Mouse (Mus musculus) mouse trophoblast stem cell (cell line): Measurements from ENCODE around the gene Tomm34.

Source experiments
- in situ Hi-C, 2 experiments: fragments of 300-500 bp; cut with MseI, MboI; formaldehyde crosslinking; loops; 2 replicates in 1 of 2; 3 replicates in 1 of 2; pipeline ENCODE4 v1.15.1; 2025

Tomm34 gene

DNA sequence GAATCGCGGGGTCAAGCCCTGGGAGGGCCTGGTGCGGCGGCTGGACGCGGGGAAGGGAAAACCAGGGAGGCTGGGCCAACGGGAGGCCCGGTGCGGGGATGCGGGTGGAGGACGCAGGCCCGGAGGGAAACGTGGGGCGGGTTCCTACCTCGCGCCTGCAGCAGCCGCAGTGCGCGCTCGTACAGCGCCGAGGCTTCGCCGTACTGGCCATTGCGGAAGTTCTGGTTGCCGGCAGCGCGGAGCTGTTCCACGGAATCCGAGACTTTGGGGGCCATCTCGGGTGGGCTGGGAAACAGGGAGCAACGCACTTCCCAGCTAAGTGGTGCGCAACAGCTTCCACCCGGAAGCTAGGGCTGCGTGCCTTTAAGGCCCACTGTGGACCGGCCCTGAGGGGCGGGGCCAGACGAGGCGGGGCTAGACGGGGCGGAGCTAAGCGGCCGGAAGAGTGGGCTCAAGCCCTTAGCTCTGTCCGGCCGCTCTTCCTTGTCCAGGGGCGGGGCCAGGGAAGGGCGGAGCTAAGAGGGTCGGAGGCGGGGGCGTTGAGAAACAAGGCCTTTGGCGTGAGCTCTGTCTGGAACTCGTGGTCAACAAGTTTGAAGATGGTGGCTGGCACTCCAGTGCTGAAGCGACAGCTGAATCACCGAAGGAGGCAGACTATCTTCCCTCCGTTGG, at the start of gene Tomm34:
Gene Tomm34 (minus strand): TSS at position 405 of the 672 bp plus-strand sequence.
- in situ Hi-C loops, result no loop called here

DNA sequence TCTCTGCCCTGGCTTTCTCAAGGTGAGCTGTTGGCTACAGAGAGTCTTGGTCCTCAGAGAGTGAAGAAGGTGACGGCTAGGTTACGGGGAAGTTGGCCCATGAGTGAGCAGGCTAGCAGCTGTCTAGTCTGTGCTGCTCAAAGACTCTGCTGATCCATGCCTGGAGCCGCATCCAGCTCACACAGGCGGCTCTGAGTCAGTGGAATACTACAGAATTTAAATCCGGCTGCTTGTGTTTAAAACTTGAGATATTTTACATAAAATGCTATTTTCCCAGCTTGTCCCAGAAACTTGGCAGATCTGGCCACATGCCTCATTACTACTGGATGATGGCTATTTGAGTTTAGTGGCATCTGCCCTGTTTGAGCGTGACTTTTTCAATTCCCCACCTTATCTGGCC, 48.5 kb upstream of the Tomm34 start:
- in situ Hi-C loops, result loop anchor here in 1 of 2 experiments (10.0 kb wide), 1 partner anchor 235 kb away; no protein-coding TSS in a partner anchor

DNA sequence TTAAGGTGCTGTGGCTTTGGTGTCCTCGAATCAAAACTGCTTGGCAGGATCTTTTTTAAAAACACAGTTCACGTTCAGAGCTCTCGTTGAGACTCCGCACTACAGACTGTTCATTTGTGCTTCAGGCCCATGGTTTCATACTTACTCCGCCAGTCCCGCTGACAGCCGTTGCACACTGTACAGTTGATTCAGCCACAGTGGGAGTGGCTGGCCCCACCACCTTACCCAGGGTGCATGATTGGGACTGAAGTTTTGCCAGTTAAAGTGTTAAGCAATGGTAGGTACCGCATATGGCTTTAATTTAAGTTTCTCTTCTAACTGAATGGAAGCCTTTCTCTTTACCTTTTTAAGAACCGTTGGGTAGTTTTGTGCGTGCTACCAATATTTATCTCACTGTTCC, 44.6 kb upstream of the Tomm34 start:
- in situ Hi-C loops, result loop anchor here in 1 of 2 experiments (10.0 kb wide), 1 partner anchor 239 kb away; no protein-coding TSS in a partner anchor

DNA sequence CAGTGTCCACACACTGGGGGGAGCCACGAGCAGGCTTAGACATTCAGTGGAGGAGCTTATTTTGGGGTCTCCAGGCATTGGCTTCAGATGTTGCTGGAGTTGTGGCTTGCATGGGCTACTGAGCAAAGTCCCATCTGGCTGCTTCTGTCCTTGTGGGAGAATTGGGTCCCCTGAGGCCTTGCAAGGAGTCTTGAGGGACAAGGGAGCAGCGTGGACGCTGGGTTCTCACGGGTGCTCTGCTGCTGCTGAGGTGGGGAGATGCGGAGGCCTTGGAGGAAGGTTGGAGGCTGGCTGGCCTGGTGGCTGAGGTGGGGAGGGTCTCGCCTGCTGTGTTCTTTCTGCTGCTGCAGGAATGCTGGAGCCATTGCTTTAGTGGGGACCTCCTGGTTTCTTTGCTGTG, 43.1 kb upstream of the Tomm34 start:
- in situ Hi-C loops, result loop anchor here in 1 of 2 experiments (10.0 kb wide), 1 partner anchor 241 kb away; no protein-coding TSS in a partner anchor

DNA sequence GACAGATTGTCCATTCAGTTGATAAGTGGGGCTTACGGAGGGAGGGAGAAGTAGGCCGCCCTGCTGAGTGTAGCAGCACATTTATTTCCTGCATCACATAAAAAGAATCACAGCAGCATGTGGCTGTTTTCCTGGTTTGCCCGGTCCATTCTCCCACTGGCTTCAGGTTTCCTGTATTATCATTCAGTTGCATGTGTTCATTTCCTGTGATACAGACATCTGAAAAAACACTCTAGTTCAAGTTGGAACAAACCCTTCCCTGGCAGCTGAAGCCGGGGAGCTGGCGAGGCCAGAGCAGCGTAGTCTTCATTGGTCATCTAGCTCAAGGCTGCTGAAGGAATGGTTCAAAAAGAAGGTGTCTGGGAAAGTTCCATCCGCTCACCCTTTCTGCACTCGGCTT, 40.6 kb upstream of the Tomm34 start:
- in situ Hi-C loops, result loop anchor here in 1 of 2 experiments (10.0 kb wide), 1 partner anchor 243 kb away; no protein-coding TSS in a partner anchor

DNA sequence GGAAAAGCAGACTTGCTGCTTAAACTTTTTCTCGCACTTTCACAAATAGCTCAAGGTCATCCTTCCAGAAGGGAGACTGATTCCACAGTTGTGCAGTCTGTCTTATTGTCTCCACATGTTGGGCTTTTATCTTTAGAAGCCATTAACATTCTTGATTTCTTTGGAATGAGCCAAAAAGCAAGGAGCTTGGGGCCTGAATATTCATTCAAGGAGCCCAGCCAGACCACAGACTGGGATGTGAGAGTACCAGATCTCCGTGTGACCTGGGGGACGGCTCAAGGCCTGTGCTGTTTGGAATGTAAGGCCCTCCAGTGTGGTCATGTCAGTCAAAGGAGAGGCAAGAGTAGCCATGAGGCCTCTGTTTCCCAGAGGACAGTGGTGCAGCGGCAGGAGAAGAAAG, 37.5 kb upstream of the Tomm34 start:
- in situ Hi-C loops, result loop anchor here in 1 of 2 experiments (10.0 kb wide), 1 partner anchor 246 kb away; no protein-coding TSS in a partner anchor

DNA sequence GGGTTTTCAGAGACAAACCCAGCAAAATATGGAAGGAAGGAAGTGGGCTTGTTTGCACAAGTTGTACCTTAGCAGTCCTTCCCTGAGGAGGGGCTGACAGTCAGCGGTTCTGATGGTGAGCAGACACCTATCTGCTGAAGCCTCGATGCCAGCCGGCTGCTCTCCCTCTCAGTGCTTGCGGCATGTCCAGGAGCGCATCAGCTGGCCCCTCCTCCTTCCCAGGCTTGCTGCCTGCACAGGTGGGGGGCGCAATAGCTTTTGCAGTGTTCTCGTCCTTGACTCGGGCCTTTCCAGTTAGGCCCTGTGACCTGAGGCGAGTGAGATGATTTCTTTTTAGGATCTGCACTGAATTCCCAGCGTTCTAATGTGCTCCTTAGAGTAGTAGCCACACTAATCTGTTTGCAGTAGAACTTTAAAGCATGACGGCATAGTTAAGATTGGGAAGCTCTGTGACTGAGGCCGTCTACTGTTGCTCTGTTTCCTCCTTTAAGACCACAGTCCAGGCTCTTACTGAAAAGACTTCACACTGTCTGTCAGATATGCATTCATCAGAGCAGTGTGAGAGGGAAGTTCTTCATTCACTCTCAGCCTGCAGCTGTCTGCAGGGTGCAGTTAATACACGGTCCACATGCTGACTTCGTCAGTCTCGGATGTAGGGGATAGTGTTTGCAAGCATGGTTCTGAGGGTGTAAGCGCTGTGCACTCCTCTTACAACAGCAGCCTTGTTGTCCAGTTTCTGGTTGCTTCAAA, 36.3 kb upstream of the Tomm34 start:
- in situ Hi-C loops, result loop anchor here in 1 of 2 experiments (10.0 kb wide), 1 partner anchor 248 kb away; no protein-coding TSS in a partner anchor

DNA sequence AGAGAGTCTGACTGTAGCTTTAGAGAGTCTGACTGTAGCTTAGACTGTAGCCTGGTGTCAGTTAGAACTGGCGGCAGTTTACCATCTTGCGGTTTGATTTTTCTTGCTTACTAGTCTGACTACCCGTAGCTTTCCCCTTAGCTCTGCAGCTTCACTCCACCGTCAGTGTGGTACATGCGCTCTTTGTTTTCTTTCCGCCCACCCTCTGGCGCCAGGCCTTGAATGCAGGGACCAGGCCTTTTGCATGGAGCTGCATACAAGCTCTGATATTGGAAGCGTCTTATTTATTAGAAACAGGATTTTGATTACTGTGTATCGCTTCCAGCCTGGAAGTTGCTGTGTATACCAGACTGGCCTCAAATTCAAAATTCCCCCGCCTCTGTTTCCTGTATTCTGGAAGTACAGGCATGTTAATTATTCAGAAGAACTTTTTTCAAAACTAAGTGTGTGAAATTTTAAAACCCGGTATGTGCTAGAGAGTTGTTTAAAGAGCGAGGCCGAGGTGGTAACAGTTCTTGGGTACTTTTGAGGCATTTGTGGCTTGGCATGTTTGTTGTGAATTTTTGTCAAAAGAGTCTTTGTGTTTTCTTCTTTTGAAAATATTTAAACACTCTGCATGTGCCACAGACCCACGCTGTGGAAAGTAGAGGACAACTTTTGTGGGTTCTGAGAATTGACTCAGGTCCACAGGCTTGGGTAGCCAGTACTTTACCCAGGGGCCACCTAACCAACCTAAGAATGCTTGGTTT, 35.5 kb upstream of the Tomm34 start:
- in situ Hi-C loops, result loop anchor here in 1 of 2 experiments (10.0 kb wide), 1 partner anchor 248 kb away; no protein-coding TSS in a partner anchor

DNA sequence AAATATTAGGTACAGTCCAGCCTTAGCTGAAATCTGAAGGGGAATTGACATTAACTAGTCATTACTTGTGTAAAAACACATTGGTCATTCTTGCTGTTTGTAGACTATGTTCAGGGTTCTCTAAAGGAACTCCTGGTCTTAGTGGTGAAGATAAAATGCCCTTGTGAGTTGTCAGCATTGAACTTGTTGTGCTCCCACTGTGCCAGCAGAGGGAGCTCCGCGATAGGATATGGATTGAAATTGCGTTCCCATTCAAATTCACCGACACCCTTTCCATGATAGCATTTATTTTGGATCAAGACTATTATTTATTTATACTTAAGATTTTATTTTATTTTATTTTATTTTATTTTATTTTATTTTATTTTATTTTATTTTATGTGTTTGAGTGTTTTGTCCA, 32.5 kb upstream of the Tomm34 start:
- in situ Hi-C loops, result loop anchor here (5.0 to 10.0 kb wide), 2 partner anchors 74 to 251 kb away; no protein-coding TSS in a partner anchor

DNA sequence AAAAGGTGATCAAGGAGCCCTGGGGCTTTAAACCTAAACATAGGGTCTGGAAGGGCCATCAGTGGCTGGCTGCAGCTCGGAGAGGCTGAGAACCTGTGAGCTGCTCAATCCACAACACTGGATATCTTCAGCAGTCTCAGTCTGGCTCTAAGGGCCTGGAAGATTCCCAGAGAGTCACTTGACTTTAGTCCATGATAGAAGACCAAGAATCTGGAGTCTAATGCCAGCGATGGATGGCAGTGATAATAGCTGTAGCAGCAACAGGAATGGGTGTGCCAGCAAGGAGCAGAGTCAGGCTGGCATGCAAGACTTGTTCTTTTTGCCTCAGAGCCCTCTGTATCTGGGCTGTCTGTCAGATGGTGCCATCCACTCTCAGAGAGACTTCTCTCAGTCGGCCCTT, 31.4 kb upstream of the Tomm34 start:
- in situ Hi-C loops, result loop anchor here (5.0 to 10.0 kb wide), 2 partner anchors 75 to 252 kb away; no protein-coding TSS in a partner anchor

DNA sequence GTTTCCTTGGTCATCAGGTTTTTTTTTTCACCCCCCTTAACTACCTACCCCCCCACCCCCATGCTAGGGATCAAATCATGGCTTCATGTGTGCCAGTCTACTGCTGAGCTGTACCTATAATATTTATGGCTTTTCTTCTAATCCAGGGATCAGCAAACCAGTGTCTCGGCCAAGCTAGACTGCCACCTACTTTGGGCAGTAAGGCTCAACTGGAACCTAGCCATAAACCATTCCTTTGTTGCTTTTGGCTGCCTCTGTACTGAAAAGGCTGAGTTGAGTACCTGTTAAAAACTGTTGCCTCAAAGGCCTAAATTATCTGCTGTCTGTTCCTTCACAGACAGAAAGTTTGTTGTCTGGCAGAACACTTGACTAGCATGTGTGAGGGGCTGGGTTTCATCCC, 31.0 kb upstream of the Tomm34 start:
- in situ Hi-C loops, result loop anchor here (5.0 to 10.0 kb wide), 2 partner anchors 75 to 253 kb away; no protein-coding TSS in a partner anchor

DNA sequence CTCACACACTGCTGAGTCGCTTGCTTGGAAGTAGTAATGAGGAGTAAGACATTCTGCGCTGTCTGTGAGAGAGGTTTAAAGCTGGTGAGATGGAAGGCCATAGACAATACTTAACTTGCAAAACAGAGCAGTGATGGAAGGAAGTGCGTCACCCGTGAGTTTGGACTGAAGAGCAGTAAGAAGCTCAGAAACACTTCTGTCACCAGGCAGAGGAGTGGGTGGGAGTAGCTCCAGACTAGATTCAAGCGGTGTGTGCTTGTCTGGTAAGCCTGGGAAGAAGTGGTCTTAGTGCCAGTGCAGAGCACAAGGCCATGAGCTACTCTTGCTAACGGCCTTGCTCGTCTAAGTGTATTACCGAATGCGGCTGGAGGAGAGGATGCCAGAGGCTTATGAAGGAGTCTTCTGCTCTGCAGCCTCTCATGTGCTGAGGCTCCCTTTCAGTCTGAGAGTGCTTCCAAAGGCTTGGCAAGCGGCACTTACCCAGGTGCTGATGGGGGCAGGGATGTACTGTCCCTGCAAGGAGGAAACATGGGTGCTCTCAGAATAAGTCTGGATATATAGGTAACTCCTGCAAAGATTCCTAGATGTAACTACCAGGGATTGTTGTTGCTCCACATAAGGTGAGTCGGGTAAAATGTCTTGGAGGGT, 27.8 kb upstream of the Tomm34 start:
- in situ Hi-C loops, result no loop called here

DNA sequence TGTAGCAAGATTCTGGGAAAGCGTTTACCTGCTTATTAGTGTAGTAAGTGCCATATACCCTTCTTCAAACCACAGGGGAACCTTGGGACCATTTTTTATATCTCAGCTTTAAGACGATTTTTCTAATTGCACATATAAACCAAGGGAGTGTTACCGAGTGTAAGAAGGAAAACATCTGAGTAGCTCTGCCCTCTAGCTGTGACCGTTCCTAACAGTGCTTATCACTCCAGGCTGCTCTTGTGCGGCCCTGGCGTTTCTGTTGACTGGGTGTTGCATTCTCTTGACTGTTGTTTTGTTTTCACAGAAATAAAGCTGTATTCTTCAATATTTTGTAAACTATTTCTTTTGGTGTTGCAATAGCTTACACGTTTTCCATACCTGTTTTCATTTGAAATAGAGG, 23.2 kb upstream of the Tomm34 start:
- in situ Hi-C loops, result no loop called here

DNA sequence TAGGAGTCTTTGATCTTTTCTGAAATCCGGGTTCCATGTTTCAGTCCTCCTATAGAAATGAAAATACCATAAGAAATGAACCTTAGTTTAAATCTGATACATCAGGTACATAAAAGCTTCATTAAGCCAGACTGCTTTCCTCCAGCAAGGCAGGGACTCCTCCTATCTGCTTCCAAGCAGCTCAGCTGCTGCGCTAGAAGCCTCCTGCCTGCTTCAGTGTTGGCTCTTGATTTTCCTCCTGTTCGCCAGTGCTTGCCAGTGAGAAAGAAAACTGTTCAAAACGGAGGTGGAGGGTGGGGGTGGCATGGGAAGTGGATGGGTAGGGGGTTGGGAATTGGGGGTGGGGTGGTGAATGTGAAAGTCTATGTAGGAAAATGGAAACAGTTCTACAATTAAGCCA, 18.5 kb upstream of the Tomm34 start:
- in situ Hi-C loops, result no loop called here

DNA sequence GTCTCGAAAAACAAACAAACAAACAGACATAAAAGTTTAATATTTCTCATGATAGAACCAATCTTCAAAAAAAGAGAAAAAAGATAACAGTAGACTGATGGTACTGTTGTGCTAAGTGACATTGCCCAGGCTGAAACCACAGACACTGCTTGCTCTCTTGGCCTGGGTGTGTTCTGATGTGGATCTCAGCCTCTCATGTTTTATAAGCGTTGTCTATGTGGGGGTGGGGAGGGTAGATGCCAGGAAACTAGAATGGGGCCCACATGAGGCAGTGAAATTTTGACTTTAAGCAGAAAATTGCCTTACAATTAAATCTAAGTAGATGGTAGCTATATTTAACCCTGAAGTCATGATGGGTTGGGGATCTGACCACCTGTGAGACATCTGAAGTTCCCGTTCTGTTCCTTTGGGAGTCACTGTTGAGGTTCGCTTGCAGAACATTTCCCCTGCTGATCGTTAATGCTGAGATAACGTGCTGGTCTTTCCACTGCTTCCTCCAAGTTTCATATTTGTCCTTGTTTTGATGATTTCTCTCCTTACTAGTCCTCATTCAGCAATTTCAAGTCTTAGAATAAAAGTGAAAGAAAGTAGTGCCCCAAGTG, 16.5 kb upstream of the Tomm34 start:
- in situ Hi-C loops, result no loop called here

DNA sequence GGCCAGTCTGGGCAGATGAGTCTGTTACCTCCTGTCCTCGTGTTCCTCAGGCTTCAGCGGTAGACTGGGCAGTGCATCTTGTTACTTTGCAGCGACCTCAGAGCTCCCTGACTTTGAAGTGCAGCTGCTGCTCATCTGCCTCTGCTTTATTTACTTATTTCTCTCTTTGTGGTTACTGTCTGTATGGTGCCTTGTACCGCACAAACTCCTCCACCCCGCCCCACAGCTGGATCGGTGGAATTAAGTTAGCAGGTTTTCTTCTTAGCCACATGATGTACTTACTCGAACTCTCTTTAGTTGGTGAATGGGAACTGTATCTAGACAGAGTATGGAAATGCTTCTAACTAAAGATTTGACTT, 13.4 kb upstream of the Tomm34 start:
- in situ Hi-C loops, result no loop called here

DNA sequence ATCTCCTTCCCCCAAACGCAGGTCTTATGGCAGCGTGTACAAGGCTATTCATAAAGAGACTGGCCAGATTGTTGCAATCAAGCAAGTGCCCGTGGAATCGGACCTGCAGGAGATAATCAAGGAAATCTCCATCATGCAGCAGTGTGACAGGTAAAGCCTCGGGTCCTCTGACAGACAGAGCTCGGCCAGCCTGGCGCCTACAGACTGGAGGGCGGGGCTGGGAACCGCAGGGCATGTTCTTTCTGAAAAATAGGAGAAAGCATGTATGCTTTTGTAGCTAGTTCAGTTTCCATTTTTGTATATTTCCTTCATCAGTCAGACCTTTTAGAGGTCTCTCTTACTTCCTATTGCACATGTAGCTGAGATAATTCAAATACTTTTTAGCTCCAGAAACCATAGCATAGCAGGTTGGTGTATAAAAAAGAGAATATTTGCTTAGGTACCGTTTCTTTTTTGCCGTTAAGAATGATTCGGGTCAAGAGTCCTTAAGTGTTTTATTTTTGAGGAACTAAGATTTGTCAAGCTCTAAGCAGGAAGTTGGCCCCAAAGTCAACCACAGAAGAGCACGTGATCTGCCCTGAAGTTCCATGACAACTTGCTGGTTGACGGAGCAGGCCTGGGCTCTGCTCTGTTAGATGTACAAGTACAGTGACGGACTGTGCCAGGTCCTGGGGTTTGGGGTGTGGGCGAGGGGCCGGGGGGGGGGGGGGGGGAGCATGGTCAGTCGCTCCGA, 12.8 kb upstream of the Tomm34 start:
- in situ Hi-C loops, result no loop called here

DNA sequence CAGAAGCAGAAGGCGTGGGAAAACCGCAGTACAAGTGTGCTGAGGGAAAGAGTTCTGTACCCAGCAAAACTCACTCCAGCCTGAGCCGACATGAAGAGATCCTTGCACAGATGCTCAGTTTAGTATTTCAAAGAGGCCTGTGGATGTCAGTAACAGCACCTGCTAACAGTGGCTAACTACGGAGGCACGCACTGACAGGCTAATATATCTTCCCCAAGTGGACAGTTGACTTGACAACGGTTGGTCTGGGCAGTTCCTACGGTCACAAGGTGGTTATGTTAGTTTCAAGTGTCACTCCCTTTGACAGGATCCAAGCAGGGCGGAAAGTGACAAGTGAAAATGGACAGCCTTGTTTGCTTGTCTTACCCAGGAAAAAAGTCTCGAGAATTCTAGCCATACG, 11.2 kb upstream of the Tomm34 start:
- in situ Hi-C loops, result no loop called here

DNA sequence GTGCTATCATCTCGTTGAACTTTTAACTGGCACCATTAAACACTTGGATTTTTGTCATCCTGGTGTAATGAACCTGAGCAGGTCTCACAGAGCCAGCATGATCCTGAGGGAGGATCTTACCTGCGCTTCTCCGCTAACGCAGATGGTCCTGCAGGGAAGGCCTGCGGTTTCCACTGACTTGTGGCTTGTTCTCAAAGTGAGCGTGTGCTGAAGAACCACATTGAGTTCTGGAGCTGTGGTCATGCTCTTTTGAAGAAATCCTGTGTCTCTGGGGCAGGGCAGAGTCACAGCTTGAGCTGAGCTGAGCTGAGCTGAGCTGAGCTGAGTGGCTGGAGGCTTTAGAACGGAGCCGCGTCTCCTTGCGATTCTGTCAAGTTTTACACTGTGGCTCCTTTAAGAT, 10.6 kb upstream of the Tomm34 start:
- in situ Hi-C loops, result no loop called here

DNA sequence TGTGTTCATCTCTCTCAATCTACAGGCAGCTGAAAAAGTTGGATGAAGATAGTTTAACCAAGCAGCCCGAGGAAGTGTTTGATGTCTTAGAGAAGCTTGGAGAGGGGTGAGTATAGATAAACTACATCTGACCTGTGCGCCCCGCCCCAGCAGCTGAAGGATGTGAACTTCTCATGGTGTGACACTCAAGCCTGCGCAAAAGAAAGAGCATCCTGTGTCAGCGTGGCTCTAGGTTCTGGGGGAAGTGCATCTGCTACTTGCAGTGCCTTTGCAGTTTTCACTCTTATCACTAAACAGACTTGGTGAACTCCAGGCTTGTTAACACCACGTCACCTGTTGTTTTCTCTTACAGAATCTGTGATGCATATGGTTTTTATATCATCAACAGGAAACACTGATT, 8.5 kb upstream of the Tomm34 start:
- in situ Hi-C loops, result no loop called here
